Mouse (Mus musculus): ENCODE measurements around the gene Car3. TPM values are rescaled to one million over a fixed set of nuclear protein-coding genes. Genes with fewer than 3 reads are reported as not detected.
"Not testable (repeated sequence)": the region's sequence is repeated elsewhere in the genome, so short reads cannot be mapped to it uniquely, and the experiment has no call there.

Gene Car3
- total RNA-seq (2014; fragmentation: Nextera tagmentation): 18.5 TPM in 2 replicates
- 1.1 and 1.2 TPM in 2 replicates for total RNA-seq (2017)
- 1.7 and 3.9 TPM in 2 replicates for polyA plus RNA-seq (2012)

- Histone ChIP-seq H3K4me3 (ENCODE audit: low read depth, low read length) (no peak within 1 kb of the TSS), H3K9me3 (replicated peaks) (no peaks in the 10 kb centered on the region), H3K27me3 (ENCODE audit: insufficient read depth, low read length) (peaks cover 19% of the 10 kb centered on the region), H3K36me3 (replicated peaks) (no peaks in the 10 kb centered on the region), H3K4me1 (ENCODE audit: insufficient read depth, low read depth, low read length) (peaks cover 11% of the 10 kb centered on the region)
- no peak for TF ChIP-seq GATA1 (IDR thresholded peaks at IDR 0.05; ENCODE audit: borderline replicate concordance, low read length)
- ATAC-seq (ENCODE audit: extremely low read depth, insufficient number of reproducible peaks, low FRiP score, poor library complexity, severe bottlenecking) (no peak), DNase-seq (ENCODE audit: low spot score) (no peak)
Measured at GRCm38 (mm10) chr3:14863022-14863711, at the start of gene Car3. TSS of gene Car3 (plus strand) at chr3:14863512.

DNA sequence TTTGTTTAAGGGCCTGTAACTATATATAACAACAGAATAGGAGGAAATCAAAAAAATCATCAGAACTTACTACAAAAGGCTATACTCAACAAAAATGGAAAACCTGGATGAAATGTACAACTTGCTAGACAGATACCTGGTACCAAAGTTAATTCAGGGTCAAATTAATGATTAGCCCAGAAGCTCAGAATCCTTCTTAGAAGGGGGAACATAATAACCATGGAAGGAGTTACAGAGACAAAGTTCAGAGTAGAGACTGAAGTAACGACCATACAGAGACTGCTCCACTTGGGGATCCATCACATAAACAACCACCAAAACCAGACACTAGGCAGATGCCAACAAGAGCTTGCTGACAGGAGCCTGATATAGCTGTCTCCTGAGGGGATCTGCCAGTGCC is 47.9 kb upstream of the Car3 start:
- H3K4me3 ChIP-seq (ENCODE audit: low read depth, low read length); H3K27me3 ChIP-seq (ENCODE audit: insufficient read depth, low read length); H3K9me3 ChIP-seq (replicated peaks); ATAC-seq (ENCODE audit: extremely low read depth, insufficient number of reproducible peaks, low FRiP score, poor library complexity, severe bottlenecking); DNase-seq (ENCODE audit: low spot score); H3K36me3 ChIP-seq (replicated peaks); H3K4me1 ChIP-seq (ENCODE audit: insufficient read depth, low read depth, low read length): not testable (repeated sequence)

- TF ChIP-seq CTCF (IDR thresholded peaks at IDR 0.05; ENCODE audit: low read depth, low read length) (no peak), TAL1 (conservative IDR thresholded peaks at IDR 0.05; ENCODE audit: low read depth, low read length) (no peak), GATA1 (IDR thresholded peaks at IDR 0.05; ENCODE audit: borderline replicate concordance, low read length) (no peak), POLR2AphosphoS5 (IDR thresholded peaks at IDR 0.05; ENCODE audit: insufficient replicate concordance, low read depth, low read length) (no peak), GATA2 (IDR thresholded peaks at IDR 0.05; ENCODE audit: borderline replicate concordance, low read depth, low read length) (no peak)
- H3K9me3 ChIP-seq (replicated peaks): no peaks in the 10 kb centered on the region
- no peaks in the 10 kb centered on the region for H3K36me3 ChIP-seq (replicated peaks)
- H3K4me3 ChIP-seq (ENCODE audit: low read depth, low read length): no peak overlapping the region
- no peaks in the 10 kb centered on the region for H3K27me3 ChIP-seq (ENCODE audit: insufficient read depth, low read length)
- ATAC-seq (ENCODE audit: extremely low read depth, insufficient number of reproducible peaks, low FRiP score, poor library complexity, severe bottlenecking): no peak
- H3K4me1 ChIP-seq (ENCODE audit: insufficient read depth, low read depth, low read length): peaks cover 3% of the 10 kb centered on the region; the same call in 1 of the 2 replicates
- DNase-seq (ENCODE audit: low spot score): no peak
Measured at GRCm38 (mm10) chr3:14819844-14820504, 43.3 kb upstream of the Car3 start.

DNA sequence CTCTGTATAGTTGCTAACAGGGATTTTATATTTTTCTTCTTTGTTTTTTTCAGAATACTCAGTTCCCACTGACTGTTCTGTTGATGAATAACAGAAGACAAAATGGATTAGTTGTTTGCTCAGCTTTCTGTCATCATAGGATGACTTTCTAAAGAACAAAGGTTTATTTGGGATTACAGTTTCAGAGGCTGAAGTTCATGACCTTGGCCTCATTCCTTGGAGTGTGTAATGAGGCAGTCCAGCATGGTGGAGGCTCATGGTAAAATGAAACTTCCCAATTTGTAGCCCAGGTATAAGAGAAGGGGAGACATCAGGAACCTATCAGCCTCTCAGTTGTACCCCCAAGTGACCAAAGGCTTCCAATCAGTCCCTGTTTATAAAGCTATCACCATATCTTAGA is 34.4 kb upstream of the Car3 start:
- Histone ChIP-seq H3K4me3 (ENCODE audit: low read depth, low read length) (no peak overlapping the region), H3K36me3 (replicated peaks) (no peaks in the 10 kb centered on the region), H3K4me1 (ENCODE audit: insufficient read depth, low read depth, low read length) (peaks cover 3% of the 10 kb centered on the region; the same call in 1 of the 2 replicates), H3K27me3 (ENCODE audit: insufficient read depth, low read length) (no peaks in the 10 kb centered on the region), H3K9me3 (replicated peaks) (no peaks in the 10 kb centered on the region)
- ATAC-seq (ENCODE audit: extremely low read depth, insufficient number of reproducible peaks, low FRiP score, poor library complexity, severe bottlenecking) (no peak), DNase-seq (ENCODE audit: low spot score) (no peak)
- TF ChIP-seq TAL1 (conservative IDR thresholded peaks at IDR 0.05; ENCODE audit: low read depth, low read length): no peak
- TF ChIP-seq POLR2AphosphoS5 (IDR thresholded peaks at IDR 0.05; ENCODE audit: insufficient replicate concordance, low read depth, low read length): no peak
- no peak for TF ChIP-seq CTCF (IDR thresholded peaks at IDR 0.05; ENCODE audit: low read depth, low read length)
- no peak for TF ChIP-seq GATA2 (IDR thresholded peaks at IDR 0.05; ENCODE audit: borderline replicate concordance, low read depth, low read length)
- no peak for TF ChIP-seq GATA1 (IDR thresholded peaks at IDR 0.05; ENCODE audit: borderline replicate concordance, low read length)

DNA sequence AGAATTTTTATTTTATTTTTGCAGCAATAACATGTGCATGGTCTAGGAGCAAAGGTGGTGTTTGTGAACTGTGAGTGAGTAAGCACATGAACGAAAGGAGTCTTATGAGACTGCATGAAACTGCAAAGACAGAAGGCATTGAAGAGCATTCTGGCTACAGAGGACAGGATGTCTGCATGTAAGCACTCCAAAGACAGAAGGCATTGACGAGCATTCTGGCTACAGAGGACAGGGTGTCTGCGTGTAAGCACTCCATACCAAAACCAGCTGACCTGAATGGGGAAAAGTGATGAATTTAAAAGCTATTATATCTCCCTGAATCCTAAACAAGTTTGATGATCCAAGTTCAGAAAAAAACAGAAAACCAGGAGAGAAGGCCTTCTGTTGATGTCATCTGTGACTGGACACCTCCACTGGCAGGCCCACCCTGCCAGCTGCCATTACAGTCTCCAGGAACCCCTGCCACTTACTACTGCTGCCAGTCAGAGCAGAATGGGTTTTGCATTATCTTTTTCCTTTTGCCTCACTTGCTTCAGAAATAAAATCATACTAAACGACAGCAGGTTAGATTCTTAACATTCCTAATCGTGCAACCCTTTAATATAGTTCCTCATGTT is 32.0 kb upstream of the Car3 start:
- H3K36me3 ChIP-seq (replicated peaks): no peaks in the 10 kb centered on the region
- no peaks in the 10 kb centered on the region for H3K9me3 ChIP-seq (replicated peaks)
- ATAC-seq (ENCODE audit: extremely low read depth, insufficient number of reproducible peaks, low FRiP score, poor library complexity, severe bottlenecking): no peak
- no peaks in the 10 kb centered on the region for H3K27me3 ChIP-seq (ENCODE audit: insufficient read depth, low read length)
- no peak overlapping the region for H3K4me3 ChIP-seq (ENCODE audit: low read depth, low read length)
- TF ChIP-seq TAL1 (conservative IDR thresholded peaks at IDR 0.05; ENCODE audit: low read depth, low read length) (no peak), GATA2 (IDR thresholded peaks at IDR 0.05; ENCODE audit: borderline replicate concordance, low read depth, low read length) (no peak), GATA1 (IDR thresholded peaks at IDR 0.05; ENCODE audit: borderline replicate concordance, low read length) (no peak), CTCF (IDR thresholded peaks at IDR 0.05; ENCODE audit: low read depth, low read length) (no peak), POLR2AphosphoS5 (IDR thresholded peaks at IDR 0.05; ENCODE audit: insufficient replicate concordance, low read depth, low read length) (no peak)
- no peak for DNase-seq (ENCODE audit: low spot score)
- H3K4me1 ChIP-seq (ENCODE audit: insufficient read depth, low read depth, low read length): no peaks in the 10 kb centered on the region; the same call in 1 of the 2 replicates

GRCm38 (mm10) chr3:14832766-14833165 is 30.5 kb upstream of the Car3 start:
- no peaks in the 10 kb centered on the region for H3K9me3 ChIP-seq (replicated peaks)
- H3K36me3 ChIP-seq (replicated peaks): no peaks in the 10 kb centered on the region
- H3K27me3 ChIP-seq (ENCODE audit: insufficient read depth, low read length): no peaks in the 10 kb centered on the region
- H3K4me1 ChIP-seq (ENCODE audit: insufficient read depth, low read depth, low read length): no peaks in the 10 kb centered on the region
- no peak for TF ChIP-seq CTCF (IDR thresholded peaks at IDR 0.05; ENCODE audit: low read depth, low read length)
- TF ChIP-seq TAL1 (conservative IDR thresholded peaks at IDR 0.05; ENCODE audit: low read depth, low read length): no peak
- no peak for TF ChIP-seq GATA1 (IDR thresholded peaks at IDR 0.05; ENCODE audit: borderline replicate concordance, low read length)
- TF ChIP-seq GATA2 (IDR thresholded peaks at IDR 0.05; ENCODE audit: borderline replicate concordance, low read depth, low read length): no peak
- TF ChIP-seq POLR2AphosphoS5 (IDR thresholded peaks at IDR 0.05; ENCODE audit: insufficient replicate concordance, low read depth, low read length): no peak
- DNase-seq (ENCODE audit: low spot score): no peak
- no peak for ATAC-seq (ENCODE audit: extremely low read depth, insufficient number of reproducible peaks, low FRiP score, poor library complexity, severe bottlenecking)
- H3K4me3 ChIP-seq (ENCODE audit: low read depth, low read length): no peak overlapping the region

Data from G1E (cell line).